Mouse (Mus musculus): Measurements from ENCODE around the gene Mical3. TPM values are rescaled to one million over a fixed set of nuclear protein-coding genes. Genes with fewer than 3 reads are reported as not detected.

Gene Mical3
- polyA plus RNA-seq, 1 experiment from 2014 or later = 11.1 TPM

DNA sequence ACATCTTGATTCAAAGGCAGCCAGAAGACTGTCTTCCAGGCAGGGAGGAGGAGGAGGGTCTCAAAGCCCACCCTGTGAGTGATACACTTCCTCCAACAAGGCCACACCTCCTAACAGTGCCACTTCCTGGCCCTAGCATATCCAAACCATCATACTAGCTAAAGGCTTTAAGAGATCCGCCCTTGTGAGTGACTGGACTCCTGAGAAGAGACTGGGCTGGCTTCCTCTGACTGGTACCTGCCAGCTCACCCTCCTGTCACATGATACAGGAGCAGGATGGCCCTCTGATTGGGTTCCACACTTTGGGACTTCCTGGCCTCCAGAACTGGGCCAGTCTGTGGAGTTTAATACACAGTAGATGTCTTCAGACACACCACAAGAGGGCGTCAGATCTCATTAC is 58.2 kb downstream of the Mical3 start:
- no peak overlapping the region for H3K4me2 ChIP-seq (ENCODE audit: low read depth, low read length)
- ATAC-seq (replicated peaks; ENCODE audit: insufficient number of reproducible peaks, low FRiP score, low TSS enrichment, low read depth) = no peak
- no peaks in the 10 kb centered on the region for H3K4me1 ChIP-seq (ENCODE audit: control insufficient read depth, insufficient read depth, low read length)
- H3K27me3 ChIP-seq (ENCODE audit: control insufficient read depth, insufficient read depth, low read length) = no peaks in the 10 kb centered on the region
- no peaks in the 10 kb centered on the region for H3K9me3 ChIP-seq (replicated peaks; ENCODE audit: control insufficient read depth, low read length)
- H3K4me3 ChIP-seq (ENCODE audit: low read depth, low read length) = no peak overlapping the region
- 83% methylated on average over 2 of the region's 2 CpGs for WGBS
- H3K36me3 ChIP-seq (replicated peaks; ENCODE audit: control insufficient read depth, insufficient read depth, low read depth, low read length) = no peaks in the 10 kb centered on the region
- DNase-seq (ENCODE audit: low spot score) = no peak
- H3K27ac ChIP-seq (replicated peaks; ENCODE audit: low read depth, low read length) = no peak overlapping the region
- H3K9ac ChIP-seq (replicated peaks; ENCODE audit: low read length) = no peak overlapping the region

DNA sequence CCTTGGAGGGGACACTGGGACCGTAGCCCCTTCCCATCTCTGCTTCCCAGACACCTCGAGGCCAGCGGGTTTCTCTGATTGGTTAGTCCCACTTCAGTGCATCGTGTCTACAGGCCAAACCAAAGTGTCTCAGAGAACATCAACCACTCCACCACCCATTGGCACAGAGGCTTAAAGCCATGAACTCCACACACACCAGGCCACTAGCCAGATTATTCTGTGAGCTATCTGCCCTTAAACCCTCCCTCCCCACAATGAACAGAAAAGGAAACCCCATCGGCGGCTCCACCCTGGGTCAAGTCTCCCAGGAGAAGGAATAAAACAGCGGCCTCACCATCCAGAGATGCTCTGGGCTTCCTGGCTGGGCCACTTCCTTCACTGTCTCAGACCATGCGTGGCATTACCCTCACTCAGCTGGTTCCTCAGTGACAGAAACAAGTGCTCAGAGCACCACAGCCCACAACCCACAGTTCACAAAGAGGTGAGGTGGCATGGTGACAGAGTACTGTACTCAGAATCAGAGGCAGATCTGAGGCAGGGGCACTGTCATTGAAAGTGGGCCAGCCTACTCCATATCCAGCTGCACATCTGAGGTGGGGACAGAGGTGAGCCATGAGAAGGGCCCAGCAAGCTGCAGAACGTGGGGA is 60.1 kb downstream of the Mical3 start:
- Histone ChIP-seq H3K4me3 (ENCODE audit: low read depth, low read length) (no peak overlapping the region), H3K4me2 (ENCODE audit: low read depth, low read length) (no peak overlapping the region), H3K4me1 (ENCODE audit: control insufficient read depth, insufficient read depth, low read length) (no peaks in the 10 kb centered on the region), H3K36me3 (replicated peaks; ENCODE audit: control insufficient read depth, insufficient read depth, low read depth, low read length) (no peaks in the 10 kb centered on the region), H3K9ac (replicated peaks; ENCODE audit: low read length) (no peak overlapping the region), H3K27ac (replicated peaks; ENCODE audit: low read depth, low read length) (no peak overlapping the region), H3K27me3 (ENCODE audit: control insufficient read depth, insufficient read depth, low read length) (no peaks in the 10 kb centered on the region), H3K9me3 (replicated peaks; ENCODE audit: control insufficient read depth, low read length) (no peaks in the 10 kb centered on the region)
- WGBS = 88% methylated on average over 9 of the region's 9 CpGs
- ATAC-seq (replicated peaks; ENCODE audit: insufficient number of reproducible peaks, low FRiP score, low TSS enrichment, low read depth) (no peak), DNase-seq (ENCODE audit: low spot score) (no peak)

DNA sequence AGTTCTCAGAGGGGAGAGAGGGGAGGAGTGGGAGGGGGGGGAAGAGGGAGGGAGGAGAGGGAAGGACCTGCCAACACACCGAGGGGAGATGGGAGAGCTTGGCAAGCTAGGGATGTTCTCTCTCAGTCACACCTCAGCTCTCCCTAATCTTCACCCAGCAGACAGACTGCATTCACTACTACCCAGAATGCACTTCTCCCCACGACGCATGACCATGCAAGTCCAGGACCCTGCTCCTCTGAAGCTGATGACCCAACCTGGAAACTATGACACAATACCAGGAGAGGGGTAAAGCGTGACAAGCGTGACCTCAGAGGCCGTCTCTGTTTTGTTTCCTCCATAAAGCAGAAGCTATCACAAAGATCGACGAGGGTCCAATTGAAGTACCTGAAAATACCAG is 61.6 kb downstream of the Mical3 start:
- Histone ChIP-seq H3K27ac (replicated peaks; ENCODE audit: low read depth, low read length) (no peak overlapping the region), H3K4me1 (ENCODE audit: control insufficient read depth, insufficient read depth, low read length) (no peaks in the 10 kb centered on the region; the same call in 1 of the 2 replicates), H3K9me3 (replicated peaks; ENCODE audit: control insufficient read depth, low read length) (no peaks in the 10 kb centered on the region), H3K4me2 (ENCODE audit: low read depth, low read length) (no peak overlapping the region), H3K9ac (replicated peaks; ENCODE audit: low read length) (no peak overlapping the region), H3K4me3 (ENCODE audit: low read depth, low read length) (no peak overlapping the region), H3K36me3 (replicated peaks; ENCODE audit: control insufficient read depth, insufficient read depth, low read depth, low read length) (no peaks in the 10 kb centered on the region), H3K27me3 (ENCODE audit: control insufficient read depth, insufficient read depth, low read length) (no peaks in the 10 kb centered on the region)
- ATAC-seq (replicated peaks; ENCODE audit: insufficient number of reproducible peaks, low FRiP score, low TSS enrichment, low read depth) (no peak), DNase-seq (ENCODE audit: low spot score) (no peak)
- 70% methylated on average over 8 of the region's 8 CpGs for WGBS

DNA sequence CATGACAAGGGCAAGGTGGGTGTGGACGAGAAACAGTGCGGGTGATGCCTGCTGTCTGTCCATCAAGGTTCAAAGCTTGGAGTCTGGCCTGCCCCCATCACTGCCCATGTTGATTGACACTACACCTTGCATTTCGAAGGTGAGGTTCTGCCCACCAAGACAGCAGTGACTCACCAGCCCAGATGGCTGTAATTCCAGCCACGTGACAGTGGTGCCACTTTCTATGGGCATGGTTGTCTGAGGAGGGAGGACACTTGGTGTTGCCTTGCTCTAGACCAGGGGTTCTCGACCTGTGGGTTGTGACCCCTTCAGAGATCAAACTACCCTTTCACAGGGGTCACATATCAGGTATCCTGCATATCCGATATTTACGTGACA is 62.7 kb downstream of the Mical3 start:
- DNase-seq (ENCODE audit: low spot score) = no peak
- ATAC-seq (replicated peaks; ENCODE audit: insufficient number of reproducible peaks, low FRiP score, low TSS enrichment, low read depth) = no peak
- H3K27me3 ChIP-seq (ENCODE audit: control insufficient read depth, insufficient read depth, low read length) = no peaks in the 10 kb centered on the region
- no peaks in the 10 kb centered on the region; the same call in 1 of the 2 replicates for H3K4me1 ChIP-seq (ENCODE audit: control insufficient read depth, insufficient read depth, low read length)
- no peak overlapping the region for H3K9ac ChIP-seq (replicated peaks; ENCODE audit: low read length)
- no peaks in the 10 kb centered on the region for H3K9me3 ChIP-seq (replicated peaks; ENCODE audit: control insufficient read depth, low read length)
- no peaks in the 10 kb centered on the region for H3K36me3 ChIP-seq (replicated peaks; ENCODE audit: control insufficient read depth, insufficient read depth, low read depth, low read length)
- no peak overlapping the region for H3K4me2 ChIP-seq (ENCODE audit: low read depth, low read length)
- H3K4me3 ChIP-seq (ENCODE audit: low read depth, low read length) = no peak overlapping the region
- no peak overlapping the region for H3K27ac ChIP-seq (replicated peaks; ENCODE audit: low read depth, low read length)
- WGBS = 78% methylated on average over 7 of the region's 7 CpGs

DNA sequence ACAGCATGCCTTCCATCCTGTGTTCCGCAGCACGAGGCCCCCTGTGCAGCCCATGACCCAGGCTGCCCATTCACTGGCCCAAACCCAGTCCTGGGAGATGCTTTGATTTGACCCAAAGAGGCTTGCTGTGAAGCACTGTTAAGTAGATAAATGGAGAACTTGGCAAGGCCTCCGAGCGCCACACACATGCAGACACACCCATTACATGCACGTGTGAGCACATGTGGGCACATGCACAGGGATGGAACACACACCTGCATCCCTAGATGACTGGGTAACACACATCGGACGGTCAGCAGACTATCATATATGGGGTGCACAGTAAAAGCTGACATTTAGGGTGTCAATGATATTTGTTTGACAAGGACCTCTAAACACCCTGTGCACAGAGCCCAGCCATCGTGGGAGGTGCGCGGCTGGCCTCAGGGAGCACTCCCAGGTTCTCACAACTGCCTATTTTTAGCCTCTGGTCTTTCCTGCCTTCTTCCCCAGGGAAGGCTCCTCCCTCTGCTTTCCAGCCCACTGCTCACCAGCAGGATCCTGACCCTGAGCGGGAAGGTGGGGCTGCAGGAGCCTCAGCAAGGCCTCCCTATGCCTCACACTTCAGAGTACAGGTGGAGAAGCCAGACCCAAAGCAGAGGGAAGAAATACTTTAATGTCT is 63.2 kb downstream of the Mical3 start:
- Histone ChIP-seq H3K4me1 (ENCODE audit: control insufficient read depth, insufficient read depth, low read length) (no peaks in the 10 kb centered on the region; the same call in 1 of the 2 replicates), H3K4me2 (ENCODE audit: low read depth, low read length) (no peak overlapping the region), H3K9me3 (replicated peaks; ENCODE audit: control insufficient read depth, low read length) (no peaks in the 10 kb centered on the region), H3K27me3 (ENCODE audit: control insufficient read depth, insufficient read depth, low read length) (no peaks in the 10 kb centered on the region), H3K4me3 (ENCODE audit: low read depth, low read length) (no peak overlapping the region), H3K27ac (replicated peaks; ENCODE audit: low read depth, low read length) (no peak overlapping the region), H3K9ac (replicated peaks; ENCODE audit: low read length) (no peak overlapping the region), H3K36me3 (replicated peaks; ENCODE audit: control insufficient read depth, insufficient read depth, low read depth, low read length) (no peaks in the 10 kb centered on the region)
- DNase-seq (ENCODE audit: low spot score) (no peak), ATAC-seq (replicated peaks; ENCODE audit: insufficient number of reproducible peaks, low FRiP score, low TSS enrichment, low read depth) (no peak)
- 58% methylated on average over 11 of the region's 11 CpGs for WGBS

DNA sequence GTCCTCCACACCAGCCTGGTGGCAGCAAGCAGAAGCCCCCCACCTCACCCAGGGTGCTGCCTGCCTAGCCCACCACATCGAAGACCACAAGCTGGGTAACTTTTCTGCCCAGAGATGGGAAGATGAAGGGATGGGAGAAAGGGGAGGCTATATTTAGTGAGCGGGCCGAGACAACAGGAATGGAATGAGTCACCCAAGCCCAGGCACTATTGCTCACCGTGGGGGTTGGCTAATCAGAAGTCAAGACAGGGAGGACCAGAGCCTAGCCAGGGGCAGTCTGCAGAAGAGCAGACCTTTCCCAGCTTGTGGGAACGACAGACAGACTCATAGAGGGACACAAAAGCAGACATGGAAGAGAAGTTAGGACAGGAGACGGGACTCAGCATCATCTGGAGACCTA is 64.0 kb downstream of the Mical3 start:
- no peaks in the 10 kb centered on the region for H3K9me3 ChIP-seq (replicated peaks; ENCODE audit: control insufficient read depth, low read length)
- no peak for DNase-seq (ENCODE audit: low spot score)
- no peak for ATAC-seq (replicated peaks; ENCODE audit: insufficient number of reproducible peaks, low FRiP score, low TSS enrichment, low read depth)
- no peaks in the 10 kb centered on the region; the same call in 1 of the 2 replicates for H3K4me1 ChIP-seq (ENCODE audit: control insufficient read depth, insufficient read depth, low read length)
- H3K4me2 ChIP-seq (ENCODE audit: low read depth, low read length) = no peak overlapping the region
- H3K9ac ChIP-seq (replicated peaks; ENCODE audit: low read length) = no peak overlapping the region
- H3K4me3 ChIP-seq (ENCODE audit: low read depth, low read length) = no peak overlapping the region
- no peak overlapping the region for H3K27ac ChIP-seq (replicated peaks; ENCODE audit: low read depth, low read length)
- no peaks in the 10 kb centered on the region for H3K27me3 ChIP-seq (ENCODE audit: control insufficient read depth, insufficient read depth, low read length)
- H3K36me3 ChIP-seq (replicated peaks; ENCODE audit: control insufficient read depth, insufficient read depth, low read depth, low read length) = no peaks in the 10 kb centered on the region
- WGBS = 57% methylated on average over 6 of the region's 6 CpGs

DNA sequence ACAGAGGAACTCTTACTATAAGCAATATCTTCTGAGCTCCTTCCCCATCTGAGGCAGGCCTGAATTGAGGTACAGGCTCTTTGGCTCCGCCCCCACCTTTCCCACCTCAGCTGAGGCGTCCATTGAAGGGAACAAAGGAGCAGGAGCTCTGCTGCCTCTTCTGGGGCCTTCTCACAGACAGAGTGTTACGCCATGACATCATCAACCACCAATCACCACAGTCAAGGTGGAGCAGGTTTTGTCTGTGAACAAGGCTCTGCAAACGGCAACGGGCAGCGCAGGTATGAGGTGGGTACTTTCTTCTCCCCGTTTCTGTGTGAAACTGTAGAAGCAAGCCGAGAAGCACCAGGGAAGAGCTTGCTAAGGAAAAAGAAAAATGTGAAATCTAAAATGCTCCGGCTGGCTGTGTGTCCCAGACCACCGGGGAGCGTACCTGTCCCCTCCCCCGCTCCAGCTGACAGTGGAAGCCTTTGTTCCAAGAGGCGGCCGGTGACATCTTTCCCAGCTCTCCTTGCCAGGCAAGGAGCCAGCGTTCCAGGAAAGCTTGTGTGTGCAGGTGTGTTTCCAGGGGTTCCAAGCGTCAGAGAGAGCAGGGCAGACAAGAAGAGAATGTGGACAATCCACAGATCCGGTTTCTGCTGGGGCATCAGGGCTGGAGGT is 66.3 kb downstream of the Mical3 start:
- H3K4me2 ChIP-seq (ENCODE audit: low read depth, low read length) = 0 out of 2 replicates have a peak overlapping the region, but pooled peaks have one; percentile 7
- H3K9me3 ChIP-seq (replicated peaks; ENCODE audit: control insufficient read depth, low read length) = no peaks in the 10 kb centered on the region
- peak; percentile 14; the same call in 1 of the 2 replicates for ATAC-seq (replicated peaks; ENCODE audit: insufficient number of reproducible peaks, low FRiP score, low TSS enrichment, low read depth)
- peak; percentile 62 for DNase-seq (ENCODE audit: low spot score)
- 37% methylated on average over 17 of the region's 17 CpGs for WGBS
- peak overlapping the region; percentile 8; the same call in 1 of the 2 replicates for H3K4me3 ChIP-seq (ENCODE audit: low read depth, low read length)
- H3K27ac ChIP-seq (replicated peaks; ENCODE audit: low read depth, low read length) = peak overlapping the region; percentile 59; the same call in 1 of the 2 replicates
- H3K27me3 ChIP-seq (ENCODE audit: control insufficient read depth, insufficient read depth, low read length) = no peaks in the 10 kb centered on the region
- peak overlapping the region; percentile 51 for H3K9ac ChIP-seq (replicated peaks; ENCODE audit: low read length)
- no peaks in the 10 kb centered on the region; the same call in 1 of the 2 replicates for H3K4me1 ChIP-seq (ENCODE audit: control insufficient read depth, insufficient read depth, low read length)
- H3K36me3 ChIP-seq (replicated peaks; ENCODE audit: control insufficient read depth, insufficient read depth, low read depth, low read length) = no peaks in the 10 kb centered on the region

DNA sequence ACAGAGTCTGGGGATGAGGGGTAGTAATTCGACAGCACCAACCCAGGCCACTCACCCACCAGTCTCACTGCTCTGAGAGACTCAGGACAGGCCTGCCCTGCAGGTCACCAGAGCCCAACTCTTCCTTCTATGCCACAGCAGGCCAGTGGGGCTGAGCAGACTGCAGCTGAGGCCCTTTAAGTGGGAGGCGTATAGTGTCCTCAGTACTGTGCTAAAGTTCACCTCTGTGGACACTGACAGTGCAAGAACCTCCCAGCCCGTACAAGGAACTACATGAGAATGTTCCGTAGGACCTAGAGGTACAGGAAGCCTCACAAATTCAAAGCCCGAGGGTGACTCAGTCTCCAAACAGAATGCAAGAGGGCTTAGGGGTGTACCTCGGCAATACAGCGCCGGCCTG is 67.0 kb downstream of the Mical3 start:
- Histone ChIP-seq H3K36me3 (replicated peaks; ENCODE audit: control insufficient read depth, insufficient read depth, low read depth, low read length) (no peaks in the 10 kb centered on the region), H3K4me2 (ENCODE audit: low read depth, low read length) (no peak overlapping the region), H3K4me1 (ENCODE audit: control insufficient read depth, insufficient read depth, low read length) (no peaks in the 10 kb centered on the region; the same call in 1 of the 2 replicates), H3K4me3 (ENCODE audit: low read depth, low read length) (no peak overlapping the region), H3K27me3 (ENCODE audit: control insufficient read depth, insufficient read depth, low read length) (no peaks in the 10 kb centered on the region), H3K9me3 (replicated peaks; ENCODE audit: control insufficient read depth, low read length) (no peaks in the 10 kb centered on the region), H3K27ac (replicated peaks; ENCODE audit: low read depth, low read length) (no peak overlapping the region), H3K9ac (replicated peaks; ENCODE audit: low read length) (no peak overlapping the region; the same call in 1 of the 2 replicates)
- ATAC-seq (replicated peaks; ENCODE audit: insufficient number of reproducible peaks, low FRiP score, low TSS enrichment, low read depth) (no peak), DNase-seq (ENCODE audit: low spot score) (no peak)
- WGBS = 86% methylated on average over 8 of the region's 8 CpGs
